Mouse (Mus musculus): ENCODE data around the gene Tmem178b. TPM values are rescaled to one million over a fixed set of nuclear protein-coding genes. Genes with fewer than 3 reads are reported as not detected.
A peak's percentile ranks its signal among the peaks of the same experiment; 100 is the strongest.

Tmem178b gene
- total and polyA plus RNA-seq, 2 experiments from 2014 or later, result 31.3 to 159 TPM

DNA sequence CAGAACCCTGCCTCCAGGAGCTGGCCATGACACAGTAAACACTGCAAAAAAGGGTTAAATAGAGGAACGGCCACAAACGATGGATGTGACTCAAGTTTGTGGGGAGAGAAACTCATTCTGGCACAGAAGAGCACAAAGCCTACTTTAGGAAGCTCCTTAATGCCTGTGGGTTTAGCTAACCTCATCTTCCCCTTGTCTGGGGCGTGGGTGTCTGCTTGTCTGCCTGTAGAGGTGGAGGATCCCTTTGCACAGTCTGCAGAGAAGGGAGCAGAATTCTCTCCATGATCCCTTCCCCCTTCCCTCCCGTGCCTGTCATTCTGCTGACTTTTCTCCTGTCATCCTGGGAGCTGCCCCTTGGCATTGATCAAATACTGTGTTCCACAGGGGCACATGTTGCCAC is 304.8 kb downstream of the Tmem178b start:
- no peak for ATAC-seq (ENCODE audit: low FRiP score)
- no peak overlapping the region for H3K27ac ChIP-seq (ENCODE audit: low read depth, low read length)
- no peak for TF ChIP-seq CTCF (IDR thresholded peaks at IDR 0.05)

DNA sequence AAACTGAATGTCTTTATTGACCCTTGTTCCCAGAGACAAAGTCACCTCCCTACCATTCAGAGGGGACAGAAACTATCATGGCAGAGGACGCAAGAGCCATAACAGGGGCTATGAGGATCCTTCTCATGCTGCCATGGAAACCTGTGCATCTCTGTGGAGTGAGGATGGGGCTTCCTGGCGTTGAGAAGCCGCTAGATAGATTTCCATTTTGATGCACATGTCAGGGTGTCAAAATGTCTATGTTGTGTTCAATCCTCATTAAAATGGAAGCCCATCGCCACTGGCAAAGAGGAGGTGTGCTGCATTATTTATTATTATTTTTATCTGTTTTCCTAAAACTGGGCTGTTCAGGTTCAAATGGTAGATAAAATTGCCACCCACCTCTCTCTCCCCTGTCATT is 307.5 kb downstream of the Tmem178b start:
- H3K4me3 ChIP-seq (ENCODE audit: low read depth, low read length), result no peak overlapping the region
- WGBS, result 50% methylated on average over 4 of the region's 4 CpGs
- H3K9me3 ChIP-seq (ENCODE audit: low read length), result no peaks in the 10 kb centered on the region
- H3K4me2 ChIP-seq (ENCODE audit: low read depth, low read length, poor library complexity, severe bottlenecking), result no peak overlapping the region
- no peaks in the 10 kb centered on the region for H3K36me3 ChIP-seq (ENCODE audit: insufficient read depth, low read length)
- no peak overlapping the region for H3K27ac ChIP-seq (ENCODE audit: low read depth, low read length)
- H3K4me1 ChIP-seq (ENCODE audit: insufficient read depth, low read length), result peaks cover 7% of the 10 kb centered on the region
- no peak overlapping the region for H3K9ac ChIP-seq (replicated peaks; ENCODE audit: low read length, poor library complexity, severe bottlenecking)
- H3K27me3 ChIP-seq (ENCODE audit: insufficient read depth, low read length), result no peaks in the 10 kb centered on the region
- DNase-seq (ENCODE audit: low spot score) (no peak), ATAC-seq (ENCODE audit: low FRiP score) (peak; percentile 32; the same call in 1 of the 2 replicates)
- TF ChIP-seq CTCF (IDR thresholded peaks at IDR 0.05), result no peak

More for the DNA sequence above, 304.8 kb downstream of the Tmem178b start:
- no peak for DNase-seq (ENCODE audit: low spot score)
- no peak overlapping the region for H3K4me3 ChIP-seq (ENCODE audit: low read depth, low read length)
- H3K9me3 ChIP-seq (ENCODE audit: low read length), result no peaks in the 10 kb centered on the region
- H3K9ac ChIP-seq (replicated peaks; ENCODE audit: low read length, poor library complexity, severe bottlenecking), result no peak overlapping the region
- peaks cover 11% of the 10 kb centered on the region for H3K4me1 ChIP-seq (ENCODE audit: insufficient read depth, low read length)
- H3K4me2 ChIP-seq (ENCODE audit: low read depth, low read length, poor library complexity, severe bottlenecking), result no peak overlapping the region
- WGBS, result 62% methylated on average over 4 of the region's 4 CpGs
- H3K36me3 ChIP-seq (ENCODE audit: insufficient read depth, low read length), result no peaks in the 10 kb centered on the region
- no peaks in the 10 kb centered on the region for H3K27me3 ChIP-seq (ENCODE audit: insufficient read depth, low read length)

DNA sequence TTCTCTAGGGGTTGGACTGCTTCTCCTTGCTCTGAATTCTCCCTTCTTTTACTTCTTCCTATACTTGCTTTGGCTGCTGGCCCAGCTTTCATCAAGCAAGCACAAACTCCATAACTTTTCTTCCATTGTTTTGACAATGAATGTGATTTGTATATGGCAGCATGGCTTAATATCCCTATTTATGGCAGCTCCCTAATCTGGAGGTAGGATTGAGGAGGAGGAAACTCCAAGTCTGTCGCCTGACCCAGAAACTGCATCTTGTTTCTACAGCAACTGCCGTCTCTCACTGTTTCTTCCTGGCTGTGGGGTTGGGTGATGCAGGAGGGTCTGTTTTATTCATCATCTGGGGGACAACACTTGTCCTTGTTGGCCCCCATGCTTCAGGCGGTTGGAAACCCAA is 327.6 kb downstream of the Tmem178b start:
- DNase-seq (ENCODE audit: low spot score) (no peak), ATAC-seq (ENCODE audit: low FRiP score) (no peak)
- H3K9me3 ChIP-seq (ENCODE audit: low read length), result no peaks in the 10 kb centered on the region
- no peaks in the 10 kb centered on the region for H3K36me3 ChIP-seq (ENCODE audit: insufficient read depth, low read length)
- no peak for TF ChIP-seq CTCF (IDR thresholded peaks at IDR 0.05)
- H3K27me3 ChIP-seq (ENCODE audit: insufficient read depth, low read length), result no peaks in the 10 kb centered on the region
- H3K4me3 ChIP-seq (ENCODE audit: low read depth, low read length), result no peak overlapping the region
- WGBS, result 71% methylated on average over 3 of the region's 3 CpGs
- no peaks in the 10 kb centered on the region for H3K4me1 ChIP-seq (ENCODE audit: insufficient read depth, low read length)
- H3K9ac ChIP-seq (replicated peaks; ENCODE audit: low read length, poor library complexity, severe bottlenecking), result no peak overlapping the region
- no peak overlapping the region for H3K27ac ChIP-seq (ENCODE audit: low read depth, low read length)
- no peak overlapping the region for H3K4me2 ChIP-seq (ENCODE audit: low read depth, low read length, poor library complexity, severe bottlenecking)

DNA sequence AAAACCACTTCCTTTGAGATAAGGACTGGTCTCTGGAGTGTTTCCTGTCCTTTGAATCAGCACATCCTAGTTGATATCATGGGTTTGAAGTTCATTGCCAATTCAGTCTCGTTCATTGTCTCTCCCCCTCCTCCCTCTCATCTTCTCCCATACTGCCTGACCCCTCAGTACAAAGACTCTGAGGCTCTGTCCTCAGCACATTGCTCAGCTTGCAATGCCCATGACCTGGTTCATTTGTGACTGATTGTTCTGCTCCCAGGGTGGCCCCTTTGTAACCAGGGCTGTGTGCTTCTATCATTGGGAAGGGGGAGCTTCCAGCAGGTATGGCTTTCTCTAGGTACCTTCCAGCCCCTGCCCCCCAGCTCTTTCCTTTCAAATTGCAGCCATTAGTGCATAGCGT is 329.5 kb downstream of the Tmem178b start:
- Histone ChIP-seq H3K36me3 (ENCODE audit: insufficient read depth, low read length) (no peaks in the 10 kb centered on the region), H3K4me1 (ENCODE audit: insufficient read depth, low read length) (no peaks in the 10 kb centered on the region; the same call in 1 of the 2 replicates), H3K9me3 (ENCODE audit: low read length) (no peaks in the 10 kb centered on the region), H3K27me3 (ENCODE audit: insufficient read depth, low read length) (no peaks in the 10 kb centered on the region), H3K4me3 (ENCODE audit: low read depth, low read length) (no peak overlapping the region), H3K9ac (replicated peaks; ENCODE audit: low read length, poor library complexity, severe bottlenecking) (no peak overlapping the region), H3K4me2 (ENCODE audit: low read depth, low read length, poor library complexity, severe bottlenecking) (no peak overlapping the region), H3K27ac (ENCODE audit: low read depth, low read length) (no peak overlapping the region)
- DNase-seq (ENCODE audit: low spot score) (no peak), ATAC-seq (ENCODE audit: low FRiP score) (no peak)
- no peak for TF ChIP-seq CTCF (IDR thresholded peaks at IDR 0.05)
- 45% methylated on average over 2 of the region's 2 CpGs for WGBS

DNA sequence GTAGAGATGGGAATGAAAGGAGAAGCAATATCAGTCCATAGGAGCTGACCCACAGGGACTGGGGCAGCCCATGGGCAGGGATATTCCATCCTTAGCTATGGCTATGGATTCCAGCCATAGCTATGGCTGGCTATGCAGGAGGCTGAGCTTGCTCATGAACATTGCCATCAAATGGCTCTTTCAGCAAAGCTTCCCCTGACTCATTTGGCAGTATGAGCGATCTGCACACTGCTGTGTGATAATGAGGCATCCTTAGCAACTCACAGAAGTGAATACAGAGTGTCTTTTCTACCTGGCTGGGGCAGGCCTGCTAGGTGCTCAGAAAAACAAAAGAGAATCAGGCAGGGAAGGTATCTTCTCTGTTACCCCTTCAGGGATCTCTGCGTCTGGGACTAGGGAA is 332.3 kb downstream of the Tmem178b start:
- no peaks in the 10 kb centered on the region for H3K9me3 ChIP-seq (ENCODE audit: low read length)
- no peak overlapping the region for H3K4me2 ChIP-seq (ENCODE audit: low read depth, low read length, poor library complexity, severe bottlenecking)
- ATAC-seq (ENCODE audit: low FRiP score) (no peak), DNase-seq (ENCODE audit: low spot score) (no peak)
- no peak for TF ChIP-seq CTCF (IDR thresholded peaks at IDR 0.05)
- no peaks in the 10 kb centered on the region; the same call in 1 of the 2 replicates for H3K4me1 ChIP-seq (ENCODE audit: insufficient read depth, low read length)
- no peak overlapping the region for H3K4me3 ChIP-seq (ENCODE audit: low read depth, low read length)
- no peaks in the 10 kb centered on the region for H3K36me3 ChIP-seq (ENCODE audit: insufficient read depth, low read length)
- no peak overlapping the region for H3K27ac ChIP-seq (ENCODE audit: low read depth, low read length)
- WGBS, result 70% methylated on average over 2 of the region's 2 CpGs
- H3K9ac ChIP-seq (replicated peaks; ENCODE audit: low read length, poor library complexity, severe bottlenecking), result no peak overlapping the region
- H3K27me3 ChIP-seq (ENCODE audit: insufficient read depth, low read length), result no peaks in the 10 kb centered on the region

DNA sequence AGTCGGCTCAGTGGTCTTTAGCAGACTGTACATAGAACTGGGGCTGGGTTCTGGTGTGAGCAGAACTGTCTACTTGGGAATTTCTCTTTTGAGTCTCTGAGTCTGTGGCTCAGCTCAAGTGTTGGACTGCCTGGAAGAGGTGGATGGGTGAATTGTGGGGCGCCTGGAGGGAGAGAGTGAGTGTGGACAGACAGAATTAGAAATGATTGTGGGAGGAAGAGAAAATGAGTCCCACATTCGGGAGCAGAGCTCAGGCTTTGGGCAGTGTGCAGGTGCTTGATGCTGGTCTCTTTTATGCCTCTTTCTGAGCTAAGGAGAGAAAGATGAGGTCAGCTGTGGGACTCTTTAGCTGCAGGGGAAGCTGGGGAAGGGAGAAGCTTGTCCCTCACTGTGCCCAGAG is 334.9 kb downstream of the Tmem178b start:
- TF ChIP-seq CTCF (IDR thresholded peaks at IDR 0.05), result no peak

More for the DNA sequence above, 334.9 kb downstream of the Tmem178b start:
- 89% methylated on average over 3 of the region's 3 CpGs for WGBS
- Histone ChIP-seq H3K27ac (ENCODE audit: low read depth, low read length) (no peak overlapping the region), H3K9ac (replicated peaks; ENCODE audit: low read length, poor library complexity, severe bottlenecking) (no peak overlapping the region), H3K4me2 (ENCODE audit: low read depth, low read length, poor library complexity, severe bottlenecking) (no peak overlapping the region), H3K4me3 (ENCODE audit: low read depth, low read length) (no peak overlapping the region), H3K36me3 (ENCODE audit: insufficient read depth, low read length) (no peaks in the 10 kb centered on the region), H3K4me1 (ENCODE audit: insufficient read depth, low read length) (no peaks in the 10 kb centered on the region; the same call in 1 of the 2 replicates), H3K9me3 (ENCODE audit: low read length) (no peaks in the 10 kb centered on the region), H3K27me3 (ENCODE audit: insufficient read depth, low read length) (no peaks in the 10 kb centered on the region)
- ATAC-seq (ENCODE audit: low FRiP score), result no peak
- no peak for DNase-seq (ENCODE audit: low spot score)
